Mouse (Mus musculus): Measurements from ENCODE around the gene Ypel3.
"Not testable (repeated sequence)": the region's sequence is repeated elsewhere in the genome, so short reads cannot be mapped to it uniquely, and the experiment has no call there.

Ypel3 gene

GRCm38 (mm10) chr7:126776598-126777057 lies at the start of gene Ypel3:
Gene Ypel3 (plus strand): TSS chr7:126776955.
- peak; percentile 95 for DNase-seq (ENCODE audit: low read depth, low spot score)

GRCm38 (mm10) chr7:126730256-126730789 lies 46.4 kb upstream of the Ypel3 start:
- DNase-seq (ENCODE audit: low read depth, low spot score) = not testable (repeated sequence)

DNA sequence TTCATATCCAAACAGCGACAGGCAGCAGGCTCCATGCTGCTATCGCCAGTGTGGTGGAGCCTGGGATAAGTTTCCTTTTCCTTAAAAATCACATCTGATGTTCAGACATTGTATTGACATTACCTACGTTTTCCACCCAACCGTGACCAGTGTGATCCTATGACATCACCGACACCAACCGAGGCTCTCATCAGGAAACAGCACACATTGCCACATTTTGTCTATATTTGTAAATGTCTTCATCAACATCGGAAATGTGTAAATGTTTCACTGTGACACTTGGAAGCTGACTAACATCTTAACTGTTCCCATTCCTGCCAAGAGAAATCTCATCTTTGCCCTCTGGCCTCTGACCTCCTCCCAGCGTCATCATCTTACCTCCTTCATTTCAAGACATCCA lies 40.6 kb upstream of the Ypel3 start:
- no peak for DNase-seq (ENCODE audit: low read depth, low spot score)

DNA sequence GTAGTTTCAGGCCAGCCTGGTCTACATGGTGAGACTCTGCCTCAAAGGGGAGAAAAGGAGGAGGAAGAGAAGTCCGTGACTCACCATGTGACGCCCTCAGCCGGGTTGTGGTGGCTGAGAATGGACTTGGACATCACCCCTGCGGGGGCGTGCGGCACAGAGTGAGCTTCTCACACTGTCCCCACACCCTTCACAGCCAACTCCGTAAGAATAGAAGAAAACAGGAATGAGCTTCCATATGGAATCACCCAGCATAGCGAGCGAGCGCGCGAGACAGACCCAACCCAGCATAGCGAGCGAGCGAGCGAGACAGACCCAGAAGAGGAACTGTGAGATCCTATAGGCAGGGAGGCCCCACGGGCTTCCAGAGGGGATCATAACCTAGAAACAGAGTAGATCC lies 37.2 kb upstream of the Ypel3 start:
- no peak for DNase-seq (ENCODE audit: low read depth, low spot score)

- DNase-seq (ENCODE audit: low read depth, low spot score) = no peak
Observed at GRCm38 (mm10) chr7:126740132-126740735, 36.5 kb upstream of the Ypel3 start.

GRCm38 (mm10) chr7:126740977-126741376 lies 35.8 kb upstream of the Ypel3 start:
- DNase-seq (ENCODE audit: low read depth, low spot score) = no peak

GRCm38 (mm10) chr7:126741452-126741851 lies 35.3 kb upstream of the Ypel3 start:
- DNase-seq (ENCODE audit: low read depth, low spot score) = no peak

- DNase-seq (ENCODE audit: low read depth, low spot score) = no peak
Observed at GRCm38 (mm10) chr7:126741964-126742482, 34.7 kb upstream of the Ypel3 start.

DNA sequence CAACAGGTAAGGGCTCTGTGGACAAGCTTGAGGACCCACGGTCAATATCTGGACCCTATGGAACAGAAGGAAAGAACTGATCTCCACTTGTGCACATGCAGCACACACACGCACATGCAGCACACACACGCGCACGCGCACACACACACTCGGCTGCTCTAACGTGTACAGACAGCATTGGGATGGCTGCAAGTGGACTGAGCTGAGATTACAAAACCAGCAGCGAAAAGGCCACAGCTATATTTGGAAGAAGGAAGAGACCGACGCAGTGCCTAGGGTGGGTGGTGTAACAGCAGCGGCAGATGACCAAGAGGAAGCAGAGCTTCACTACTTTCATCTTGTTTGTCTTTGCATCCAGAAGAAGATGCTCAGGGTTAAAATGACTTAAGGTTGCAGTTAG lies 30.7 kb upstream of the Ypel3 start:
- no peak for DNase-seq (ENCODE audit: low read depth, low spot score)

DNA sequence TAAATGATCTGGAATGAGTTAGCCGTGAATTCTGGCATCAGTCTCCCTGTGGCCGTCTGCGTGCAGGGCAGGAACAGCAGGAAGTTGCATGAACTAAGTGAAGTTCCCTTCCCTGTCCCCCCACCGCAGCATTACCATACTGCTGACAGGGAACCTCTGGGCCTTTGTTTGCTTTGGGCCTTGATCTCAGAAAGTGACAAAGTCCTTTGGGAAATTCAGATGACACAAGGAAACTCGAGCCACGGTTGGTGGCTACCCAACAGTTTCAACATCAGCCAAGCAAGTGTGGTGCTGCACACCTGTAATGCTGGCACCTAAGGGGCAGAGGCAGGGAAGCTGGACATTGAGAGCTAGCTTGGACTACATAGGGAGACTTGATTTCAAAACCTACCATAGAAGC lies 30.0 kb upstream of the Ypel3 start:
- no peak for DNase-seq (ENCODE audit: low read depth, low spot score)

DNA sequence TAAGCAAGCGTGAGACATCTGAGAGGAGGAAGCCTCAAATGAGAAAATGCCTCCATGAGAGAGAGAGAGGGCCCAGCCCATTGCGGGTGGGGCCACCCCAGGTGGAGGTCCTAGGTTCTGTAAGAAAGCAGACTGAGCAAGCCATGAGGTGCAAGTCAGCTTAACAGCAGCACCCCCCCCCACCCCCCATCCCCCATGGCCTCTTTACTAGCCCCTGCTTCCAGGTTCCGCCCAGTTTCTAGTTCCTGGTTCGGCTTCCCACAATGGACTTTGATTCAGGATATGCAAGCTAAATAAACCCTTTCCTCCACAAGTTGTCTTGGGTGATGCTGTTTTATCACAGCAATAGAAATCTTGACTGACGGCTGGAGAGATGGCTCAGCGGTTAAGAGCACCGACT lies 27.9 kb upstream of the Ypel3 start:
- no peak for DNase-seq (ENCODE audit: low read depth, low spot score)

DNA sequence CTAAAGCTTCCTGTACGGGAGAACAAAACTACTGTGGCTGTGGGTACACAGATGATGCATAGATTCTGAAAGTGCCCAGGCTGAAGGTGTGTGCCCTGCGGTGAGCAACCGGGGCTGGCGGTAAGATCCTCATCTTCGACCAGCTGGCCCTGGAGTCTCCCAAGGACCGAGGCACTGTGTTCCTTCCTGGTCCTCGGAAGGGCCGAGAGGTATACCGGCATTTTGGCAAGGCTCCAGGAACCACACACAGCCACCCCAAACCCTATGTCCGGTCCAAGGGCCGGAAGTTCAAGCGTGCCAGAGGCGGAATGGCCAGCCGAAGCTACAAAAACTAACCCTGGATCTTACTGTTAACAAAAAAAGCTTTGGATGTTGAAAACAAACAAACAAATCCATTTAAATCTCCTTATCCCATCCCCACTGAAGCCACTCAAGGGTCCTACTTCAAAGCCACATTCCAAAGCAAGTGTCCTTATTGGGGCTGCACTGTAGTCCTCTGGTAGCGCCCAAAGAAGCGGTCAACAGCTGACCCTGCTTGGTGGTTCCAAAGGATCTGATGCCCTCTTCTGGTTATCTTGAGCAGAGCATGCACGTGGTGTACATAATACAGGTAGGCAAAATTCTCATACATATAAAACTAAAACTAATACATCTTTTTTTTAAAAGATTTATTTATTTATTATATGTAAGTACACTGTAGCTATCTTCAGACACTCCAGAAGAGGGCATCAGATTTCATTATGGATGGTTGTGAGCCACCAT lies 27.0 kb upstream of the Ypel3 start:
- DNase-seq (ENCODE audit: low read depth, low spot score) = no peak

GRCm38 (mm10) chr7:126754866-126755265 lies 21.9 kb upstream of the Ypel3 start:
- peak; percentile 81 for DNase-seq (ENCODE audit: low read depth, low spot score)

DNA sequence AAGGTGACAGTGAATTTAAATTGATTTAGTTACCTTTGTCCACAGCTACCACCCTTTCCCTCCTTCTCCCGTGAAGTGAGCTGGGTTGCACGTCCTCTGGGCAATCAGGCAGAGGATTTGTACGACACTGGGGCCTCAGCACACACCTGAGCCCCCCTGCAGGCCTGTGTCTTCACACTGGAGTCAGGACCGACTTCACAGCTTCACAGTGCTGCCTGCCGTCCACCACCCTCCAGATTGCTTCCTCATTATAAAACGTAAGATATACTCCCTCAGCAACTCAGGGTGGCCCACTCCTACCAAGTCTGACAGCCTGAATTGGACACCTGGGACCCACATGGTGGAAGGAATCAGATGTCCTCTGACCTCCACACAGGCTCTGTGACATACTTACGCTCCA lies 18.2 kb upstream of the Ypel3 start:
- DNase-seq (ENCODE audit: low read depth, low spot score) = peak; percentile 8

DNA sequence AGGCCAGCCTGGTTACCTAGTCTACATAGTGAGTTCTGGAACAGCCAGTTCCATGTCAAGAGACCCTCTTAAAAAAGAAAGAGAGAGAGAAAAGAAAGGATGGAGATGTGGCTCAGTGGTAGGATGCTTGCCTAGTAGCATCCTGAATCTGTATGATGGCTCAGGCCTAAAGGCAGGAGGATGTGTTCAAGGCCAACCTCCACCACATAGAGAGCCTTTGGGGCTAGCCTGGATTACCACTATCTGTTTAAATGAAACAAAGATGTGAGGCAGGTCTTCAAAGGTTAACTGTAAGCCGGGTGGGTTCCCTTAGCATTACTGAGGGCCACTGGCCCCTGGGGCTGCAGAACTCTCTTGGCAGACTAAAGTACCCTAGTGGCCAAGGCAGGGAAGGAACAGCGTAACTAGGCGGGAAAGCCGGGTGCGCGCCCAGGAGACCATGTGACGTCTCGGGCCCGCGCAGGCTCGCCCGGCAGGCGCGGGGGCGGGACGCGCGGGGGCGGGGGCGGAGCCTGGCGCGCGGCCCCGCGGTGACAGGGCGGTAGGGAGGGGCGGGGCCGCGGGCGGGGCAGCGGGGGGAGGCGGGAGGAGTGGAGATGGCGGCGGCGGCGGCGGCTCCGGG lies 17.6 kb upstream of the Ypel3 start, which contains the start of gene Mapk3:
Gene Mapk3 (plus strand): TSS at position 552 of the 622 bp plus-strand sequence.
- DNase-seq (ENCODE audit: low read depth, low spot score) = peak; percentile 96

DNA sequence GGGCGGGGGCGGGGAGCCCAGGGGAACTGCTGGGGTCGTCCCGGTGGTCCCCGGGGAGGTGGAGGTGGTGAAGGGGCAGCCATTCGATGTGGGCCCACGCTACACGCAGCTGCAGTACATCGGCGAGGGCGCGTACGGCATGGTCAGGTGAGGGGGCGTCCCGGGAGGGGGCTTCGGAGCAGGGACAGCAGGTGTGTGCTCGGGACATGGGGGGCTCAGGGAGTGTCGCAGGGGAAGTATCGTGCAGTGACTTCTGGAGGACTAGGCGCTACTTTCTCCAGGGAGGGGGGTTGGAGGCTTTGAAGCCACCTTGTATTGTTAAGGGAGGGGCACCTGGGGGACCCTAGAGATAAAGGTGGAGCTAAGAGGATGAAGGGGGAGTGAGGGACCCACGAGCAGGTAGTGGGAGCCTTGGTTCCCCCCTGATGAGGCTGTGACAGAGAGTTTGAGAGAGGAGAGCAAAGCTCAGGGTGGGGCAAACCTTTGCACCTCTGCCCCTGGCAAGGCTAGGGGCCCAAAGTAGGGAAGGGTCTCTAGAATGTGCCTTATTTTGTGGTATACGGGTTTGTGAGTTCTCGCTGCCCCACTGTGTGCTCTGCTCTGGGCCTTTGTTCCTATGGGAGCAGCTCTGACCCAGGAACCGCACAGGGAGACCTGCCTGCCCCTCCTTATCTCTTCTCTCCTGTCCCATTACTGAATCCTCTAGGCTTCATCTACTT lies 16.9 kb upstream of the Ypel3 start:
- no peak for DNase-seq (ENCODE audit: low read depth, low spot score)

DNA sequence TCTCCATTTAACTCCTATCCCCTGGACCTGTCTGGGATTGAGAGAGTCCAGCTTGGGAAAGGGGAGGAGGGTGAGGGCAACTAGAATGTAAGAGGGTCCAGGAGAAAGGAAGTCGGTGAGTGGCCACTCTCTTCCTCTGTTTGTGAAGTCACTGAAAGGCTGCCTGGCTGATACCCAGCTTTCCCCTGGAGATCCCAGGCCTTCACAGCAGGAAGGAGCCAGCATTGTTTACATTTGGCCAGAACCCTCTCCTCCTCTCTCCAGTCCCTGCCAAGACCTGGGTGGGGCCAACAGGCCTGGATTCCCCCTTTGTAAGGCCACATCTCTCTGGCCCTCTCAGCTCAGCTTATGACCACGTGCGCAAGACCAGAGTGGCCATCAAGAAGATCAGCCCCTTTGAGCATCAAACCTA lies 16.4 kb upstream of the Ypel3 start:
- peak; percentile 7 for DNase-seq (ENCODE audit: low read depth, low spot score)

DNA sequence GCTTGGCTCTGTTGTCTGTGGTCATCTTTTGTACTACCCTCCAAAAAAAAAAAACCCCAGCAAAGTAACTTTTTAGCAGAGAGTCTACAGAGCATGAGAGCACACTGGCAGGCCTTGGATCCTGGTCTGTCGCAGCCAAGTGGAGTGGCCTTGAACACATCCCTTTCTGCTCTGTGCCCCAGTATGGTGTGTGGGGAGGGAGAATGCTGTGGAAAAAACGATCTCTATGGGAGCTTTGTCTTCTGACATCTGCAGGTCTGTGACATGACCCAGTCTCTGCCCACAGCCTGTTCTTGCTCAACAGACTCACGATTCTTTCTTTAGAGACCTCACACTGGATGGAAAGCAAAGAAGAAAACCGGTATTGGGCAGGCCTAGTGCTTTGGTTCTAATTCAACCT lies 15.8 kb upstream of the Ypel3 start:
- no peak for DNase-seq (ENCODE audit: low read depth, low spot score)

- DNase-seq (ENCODE audit: low read depth, low spot score) = no peak
Observed at GRCm38 (mm10) chr7:126761529-126762067, 15.2 kb upstream of the Ypel3 start.

GRCm38 (mm10) chr7:126762471-126763008 lies 14.2 kb upstream of the Ypel3 start:
- no peak for DNase-seq (ENCODE audit: low read depth, low spot score)

- no peak for DNase-seq (ENCODE audit: low read depth, low spot score)
Observed at GRCm38 (mm10) chr7:126765540-126765939, 11.2 kb upstream of the Ypel3 start.

Data from CD4-positive, CD25-positive, alpha-beta regulatory T cell, adult 2 months (primary cell).